Mouse (Mus musculus) cerebellum, adult 9-10 months (tissue): ENCODE measurements around the gene Amy2a3.
"Not testable (repeated sequence)": the region's sequence is repeated elsewhere in the genome, so short reads cannot be mapped to it uniquely, and the experiment has no call there.

Source experiments
- DNase-seq: peaks from one replicate; pipeline ENCODE4 v3.0.0; 2022

Amy2a3 gene

DNA sequence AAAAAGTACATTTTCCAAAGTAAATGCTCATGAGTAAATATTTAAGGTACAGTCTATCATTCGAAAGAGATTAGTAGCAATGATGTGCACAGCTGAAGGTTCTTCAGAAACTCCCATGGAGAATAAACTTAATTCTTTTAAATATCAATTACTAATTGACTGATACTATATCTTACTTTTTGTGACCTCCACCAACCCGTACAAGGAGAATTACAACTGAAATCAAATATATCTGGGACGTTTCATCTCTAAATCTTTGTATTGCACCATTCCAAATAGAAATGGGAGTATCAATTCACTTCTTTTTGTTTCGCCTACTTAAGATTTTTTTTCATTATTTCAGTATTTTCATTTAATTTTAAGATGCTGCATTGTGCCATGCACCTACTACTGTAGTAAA lies at the start of gene Amy2a3:
Gene Amy2a3 (minus strand): TSS at position 101 of the 400 bp plus-strand sequence.
- not testable (repeated sequence) for DNase-seq

DNA sequence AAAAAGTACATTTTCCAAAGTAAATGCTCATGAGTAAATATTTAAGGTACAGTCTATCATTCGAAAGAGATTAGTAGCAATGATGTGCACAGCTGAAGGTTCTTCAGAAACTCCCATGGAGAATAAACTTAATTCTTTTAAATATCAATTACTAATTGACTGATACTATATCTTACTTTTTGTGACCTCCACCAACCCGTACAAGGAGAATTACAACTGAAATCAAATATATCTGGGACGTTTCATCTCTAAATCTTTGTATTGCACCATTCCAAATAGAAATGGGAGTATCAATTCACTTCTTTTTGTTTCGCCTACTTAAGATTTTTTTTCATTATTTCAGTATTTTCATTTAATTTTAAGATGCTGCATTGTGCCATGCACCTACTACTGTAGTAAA lies 32.7 kb upstream of the Amy2a3 start, which contains the start of gene Amy2a2:
Gene Amy2a2 (minus strand): TSS at position 101 of the 400 bp plus-strand sequence.
- not testable (repeated sequence) for DNase-seq

DNA sequence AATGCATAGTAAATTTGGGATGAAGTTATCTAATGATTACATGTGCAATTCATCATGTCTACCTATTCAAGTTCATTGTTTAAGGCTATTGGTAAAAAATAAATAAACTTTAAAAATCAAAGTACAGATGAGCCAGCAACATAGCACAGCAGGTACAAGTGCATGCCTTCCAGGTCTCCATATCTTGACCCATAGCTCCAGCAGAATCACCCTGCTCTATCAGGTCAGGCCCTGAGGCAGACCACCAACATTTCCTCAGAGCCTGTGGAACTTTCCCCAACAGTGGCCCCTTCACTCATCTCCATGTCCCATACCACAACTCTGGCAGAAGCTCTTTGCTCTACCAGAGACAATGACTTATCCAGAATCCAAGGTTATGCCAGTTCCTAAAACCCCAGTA lies 21.6 kb upstream of the Amy2a3 start:
- not testable (repeated sequence) for DNase-seq

GRCm38 (mm10) chr3:113312937-113313336 lies 10.9 kb downstream of the Amy2a3 start:
- not testable (repeated sequence) for DNase-seq

- not testable (repeated sequence) for DNase-seq
These were observed 32.5 kb downstream of the Amy2a3 start, which contains the start of gene Amy2a4 for GRCm38 (mm10) chr3:113291349-113291748. Gene Amy2a4, minus strand, starts transcription at chr3:113291449.

DNA sequence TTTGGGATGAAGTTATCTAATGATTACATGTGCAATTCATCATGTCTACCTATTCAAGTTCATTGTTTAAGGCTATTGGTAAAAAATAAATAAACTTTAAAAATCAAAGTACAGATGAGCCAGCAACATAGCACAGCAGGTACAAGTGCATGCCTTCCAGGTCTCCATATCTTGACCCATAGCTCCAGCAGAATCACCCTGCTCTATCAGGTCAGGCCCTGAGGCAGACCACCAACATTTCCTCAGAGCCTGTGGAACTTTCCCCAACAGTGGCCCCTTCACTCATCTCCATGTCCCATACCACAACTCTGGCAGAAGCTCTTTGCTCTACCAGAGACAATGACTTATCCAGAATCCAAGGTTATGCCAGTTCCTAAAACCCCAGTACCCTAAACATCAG lies 43.6 kb downstream of the Amy2a3 start:
- not testable (repeated sequence) for DNase-seq

- not testable (repeated sequence) for DNase-seq
These were observed 44.3 kb downstream of the Amy2a3 start for GRCm38 (mm10) chr3:113279586-113279985.
